Mouse (Mus musculus): Measurements from ENCODE around the gene Wsb1. TPM values are rescaled to one million over a fixed set of nuclear protein-coding genes. Genes with fewer than 3 reads are reported as not detected.

Gene Wsb1
- total and polyA plus RNA-seq, 3 experiments = 29.4 to 61.2 (median 37.0) TPM

- no peak for DNase-seq
Measured at GRCm38 (mm10) chr11:79215539-79215938, 38.9 kb downstream of the Wsb1 start.

DNA sequence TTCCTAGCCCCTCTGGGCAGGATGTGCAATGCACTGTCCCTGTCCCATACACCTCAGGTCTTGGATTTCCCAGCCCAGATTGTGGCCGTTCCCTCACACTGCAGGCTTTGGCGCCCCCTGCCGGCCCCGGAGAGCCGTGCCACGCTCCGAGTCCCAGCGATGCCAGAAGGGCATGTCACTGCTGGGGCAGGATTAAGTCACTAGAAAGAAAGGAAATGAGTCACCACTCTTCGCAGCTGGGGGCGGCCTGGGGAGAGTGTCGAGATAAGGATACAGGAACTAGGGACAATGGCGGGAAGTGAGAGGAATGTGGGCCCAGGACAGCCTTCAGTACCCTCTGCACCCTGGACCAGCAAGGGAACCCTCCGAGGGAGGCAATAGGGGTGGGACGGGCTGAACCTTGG lies 40.5 kb downstream of the Wsb1 start:
- DNase-seq = peak; percentile 96

DNA sequence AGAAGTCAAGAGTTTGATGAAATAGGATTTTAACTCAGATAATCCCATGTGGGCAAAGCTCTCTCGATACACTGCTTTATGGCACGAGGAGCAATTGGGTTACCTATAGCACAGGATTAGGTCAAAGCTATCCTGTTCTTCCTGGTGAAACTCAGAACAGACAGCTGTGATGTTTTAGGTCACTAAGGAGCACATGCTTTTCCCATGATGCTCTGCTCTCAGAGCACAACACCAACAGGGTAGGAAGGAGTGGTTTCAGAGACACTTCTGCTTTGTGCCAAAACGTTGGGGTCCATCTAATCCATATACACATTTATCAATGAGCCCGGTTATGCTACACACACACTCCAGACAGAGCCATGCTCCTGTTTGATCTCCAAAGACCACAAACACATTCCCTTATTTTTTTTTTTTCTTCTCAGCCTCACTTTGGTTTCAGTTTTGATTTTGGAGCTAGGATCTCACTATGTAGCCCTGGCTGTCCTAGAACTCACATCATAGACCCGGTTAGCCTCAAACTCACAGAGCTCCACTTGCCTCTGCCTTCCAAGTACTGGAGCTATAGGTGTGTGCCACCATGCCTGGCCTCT lies 44.5 kb downstream of the Wsb1 start:
- DNase-seq = no peak

DNA sequence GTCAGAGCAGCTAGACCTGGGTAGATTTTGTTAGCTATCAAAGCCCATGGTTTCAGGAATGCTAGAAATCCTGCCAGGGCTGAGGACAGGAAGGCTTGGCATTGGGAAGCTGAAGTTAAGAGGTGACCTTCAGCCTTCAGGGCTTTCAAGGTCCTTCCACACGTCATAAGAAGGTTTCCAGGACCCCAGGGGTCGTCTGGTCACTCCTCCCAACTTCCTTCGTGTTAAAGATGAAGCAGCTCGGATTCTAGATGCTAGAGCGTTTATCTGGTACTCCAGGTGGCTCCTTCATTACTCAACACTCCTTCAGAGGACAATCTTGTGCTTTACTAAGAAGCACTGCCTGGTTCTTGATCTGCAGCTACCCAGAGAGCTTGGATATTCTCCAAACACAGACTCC lies 45.4 kb downstream of the Wsb1 start:
- no peak for DNase-seq

DNA sequence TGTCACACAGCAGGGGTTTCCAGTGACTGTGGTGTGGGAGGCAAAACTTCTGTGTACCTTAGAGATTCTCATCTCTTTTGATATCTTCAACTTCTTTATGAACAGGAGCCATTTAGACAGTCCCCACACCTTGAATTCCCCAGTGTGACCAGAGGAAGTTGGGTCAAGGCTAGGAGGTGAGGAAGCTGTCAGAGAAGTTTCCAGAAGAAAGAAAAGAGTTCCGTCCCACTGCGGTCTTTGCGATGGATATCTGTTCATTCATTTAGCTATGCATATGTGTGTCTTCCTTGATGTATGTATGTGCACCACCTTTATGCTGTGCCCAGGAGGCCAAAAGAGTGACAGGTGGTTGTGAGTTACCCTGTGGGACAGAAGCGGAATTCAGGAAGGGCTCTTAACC lies 46.0 kb downstream of the Wsb1 start:
- no peak for DNase-seq

- DNase-seq = no peak
Measured at GRCm38 (mm10) chr11:79207691-79208090, 46.8 kb downstream of the Wsb1 start.

GRCm38 (mm10) chr11:79204444-79204843 lies 50.0 kb downstream of the Wsb1 start:
- DNase-seq = no peak

DNA sequence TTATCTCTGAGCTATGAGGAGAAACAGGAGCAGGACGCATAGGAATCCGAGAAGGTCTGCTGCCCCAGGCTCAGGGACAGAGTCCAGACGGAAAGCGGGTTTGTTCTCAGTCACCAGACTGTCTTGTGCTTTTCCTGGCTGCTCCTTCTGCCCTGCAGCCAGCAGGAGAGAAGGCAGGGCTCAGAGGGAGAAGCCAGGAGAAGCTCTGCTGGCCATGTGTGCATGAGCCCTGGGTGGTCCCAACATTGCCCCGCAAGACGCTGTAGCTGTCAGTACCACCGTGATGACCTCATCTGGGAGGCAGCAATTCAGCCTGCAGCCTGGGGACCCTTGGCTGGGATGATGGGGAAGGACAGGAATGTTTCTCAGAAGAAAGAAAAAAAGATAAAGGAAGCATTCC lies 54.0 kb downstream of the Wsb1 start:
- DNase-seq = no peak

GRCm38 (mm10) chr11:79198562-79198961 lies 55.9 kb downstream of the Wsb1 start:
- DNase-seq = no peak

DNA sequence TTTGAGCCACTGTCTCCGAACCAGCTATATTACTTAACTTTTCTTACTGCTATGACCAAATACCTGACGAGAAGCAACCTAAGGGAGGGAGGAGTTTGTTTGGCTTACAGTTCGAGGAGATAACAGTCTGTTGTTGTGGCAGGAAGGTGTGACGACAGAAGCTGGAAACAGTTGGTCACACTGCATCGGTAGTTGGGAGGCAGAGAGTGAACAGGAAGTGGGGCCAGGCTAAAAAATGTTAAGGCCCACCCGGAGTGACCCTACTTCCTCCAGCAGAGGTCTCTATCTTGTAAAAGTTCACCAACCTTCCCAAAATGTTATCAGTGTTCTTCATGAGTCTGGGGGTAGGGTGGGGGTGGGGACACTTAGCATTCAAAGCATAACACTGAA lies 56.6 kb downstream of the Wsb1 start:
- DNase-seq = no peak

DNA sequence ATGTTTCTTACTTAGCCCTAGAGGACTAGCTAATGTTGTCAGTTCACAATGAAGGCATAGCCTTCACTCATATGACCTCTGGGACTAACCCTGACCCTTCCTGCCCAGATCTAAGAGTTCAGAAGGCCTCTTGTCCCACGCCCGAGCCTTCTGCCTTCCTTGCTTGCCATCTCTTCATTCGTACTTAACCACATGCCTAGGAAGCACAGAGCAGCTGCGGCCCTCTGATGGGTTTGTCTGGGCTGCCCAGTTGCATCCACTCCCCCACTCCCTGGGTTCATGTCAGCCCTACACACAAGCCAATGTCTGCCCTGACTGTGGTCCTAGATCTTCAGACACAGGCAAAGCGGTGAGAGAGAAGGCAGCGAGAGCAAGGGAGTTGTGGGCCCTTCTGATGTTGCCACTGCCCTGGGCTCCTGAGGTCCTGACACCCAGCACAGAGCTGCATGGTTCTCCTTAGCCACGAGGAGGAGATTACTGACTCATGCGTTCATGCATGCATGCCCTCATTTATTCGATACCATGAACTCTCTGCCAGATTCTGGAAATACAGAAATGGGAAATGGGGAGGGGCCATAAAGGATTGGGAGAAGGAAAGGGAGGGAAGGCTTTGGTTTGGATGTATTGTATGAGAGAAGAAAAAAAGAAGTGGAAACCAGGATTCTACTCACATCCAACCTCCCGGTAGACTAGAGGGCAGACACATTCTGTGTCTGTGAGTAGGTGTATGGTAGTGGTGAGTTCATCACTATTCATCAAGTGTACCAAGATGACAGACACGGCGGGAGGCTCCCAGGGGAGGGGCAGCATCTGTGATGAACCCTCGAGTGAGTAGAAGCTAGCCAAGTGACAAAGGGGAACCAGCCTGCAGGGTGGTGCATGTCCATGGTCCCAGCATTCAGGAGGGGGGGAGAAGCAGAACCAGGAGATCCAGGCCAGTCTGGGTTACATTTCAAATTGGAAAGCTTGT lies 57.3 kb downstream of the Wsb1 start:
- DNase-seq = no peak

- DNase-seq = no peak
Measured at GRCm38 (mm10) chr11:79196196-79196869, 58.1 kb downstream of the Wsb1 start.

- no peak for DNase-seq
Measured at GRCm38 (mm10) chr11:79192176-79192575, 62.3 kb downstream of the Wsb1 start.

- DNase-seq = no peak
Measured at GRCm38 (mm10) chr11:79191214-79191613, 63.3 kb downstream of the Wsb1 start.

DNA sequence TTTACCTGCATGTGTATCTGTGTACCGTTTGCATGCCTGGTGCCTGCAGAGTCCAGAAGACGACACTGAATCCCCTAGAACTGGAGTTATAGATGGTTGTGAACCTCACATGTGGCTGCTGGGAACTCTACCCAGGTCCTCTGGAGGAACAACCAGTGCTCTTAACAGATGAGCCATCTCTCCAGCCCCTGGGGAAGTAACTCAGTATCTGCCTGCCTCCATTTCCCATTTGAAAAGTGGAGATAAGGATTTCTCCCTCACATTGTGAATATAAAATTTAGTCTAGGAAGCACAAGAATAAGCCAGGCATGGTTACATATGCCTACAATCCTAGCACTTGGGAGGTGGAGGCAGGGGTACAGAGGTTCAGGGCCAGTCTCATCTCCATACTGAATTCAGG lies 64.2 kb downstream of the Wsb1 start:
- no peak for DNase-seq

Other genes with a start within 250 kb of the Wsb1 start
- gene Ksr1, start 108.3 kb downstream of the Wsb1 start, total RNA-seq (2021) = 10 to 100 TPM in 1 of 2 experiments, 1 to 10 TPM in 1; 9.1 to 14.6 TPM
- 17.5 and 27.6 TPM in 2 replicates for gene Ksr1, start 108.3 kb downstream of the Wsb1 start, polyA plus RNA-seq (2012; rRNA removed)
- not detected for gene Gm9964, start 42.2 kb upstream of the Wsb1 start, total RNA-seq (2021)
- not detected in 2 replicates for gene Gm9964, start 42.2 kb upstream of the Wsb1 start, polyA plus RNA-seq (2012; rRNA removed)
- gene Nf1, start 85.0 kb upstream of the Wsb1 start, total RNA-seq (2021) = 10 to 100 TPM; 49.2 to 62.9 TPM
- 9.7 and 12.9 TPM in 2 replicates for gene Nf1, start 85.0 kb upstream of the Wsb1 start, polyA plus RNA-seq (2012; rRNA removed)
- 10 to 100 TPM in 1 of 2 experiments, 1 to 10 TPM in 1; 8.2 to 10.6 TPM for gene Omg, start 249.4 kb upstream of the Wsb1 start, total RNA-seq (2021)
- 0.38 and 0.59 TPM in 2 replicates for gene Omg, start 249.4 kb upstream of the Wsb1 start, polyA plus RNA-seq (2012; rRNA removed)